Mouse (Mus musculus) kidney, adult 2 months (tissue): ENCODE data around the gene Alg14. TPM values are rescaled to one million over a fixed set of nuclear protein-coding genes. Genes with fewer than 3 reads are reported as not detected.

Experiments
- DNase-seq: peaks from one replicate; pipeline ENCODE4 v3.0.0; 2021
- H3K27ac ChIP-seq: fragments of 200-500 bp; 2 replicates; pipeline ENCODE4 v1.5.1; 2012; ENCODE audit warnings: low read depth, low read length, control low read depth, inconsistent platforms; ENCODE audit not compliant: insufficient read depth
- H3K27me3 ChIP-seq: fragments of 200-500 bp; replicated peaks from 2 replicates; pipeline ENCODE4 v1.6.1; 2012; ENCODE audit warnings: mild to moderate bottlenecking, moderate library complexity, low read length, inconsistent platforms; ENCODE audit not compliant: control insufficient read depth, insufficient read depth
- H3K36me3 ChIP-seq: fragments of 200-500 bp; 2 replicates; pipeline ENCODE4 v1.6.1; 2012; ENCODE audit warnings: mild to moderate bottlenecking, moderate library complexity, low read length, inconsistent platforms; ENCODE audit not compliant: control insufficient read depth, insufficient read depth
- H3K4me1 ChIP-seq: fragments of 200-500 bp; 2 replicates; pipeline ENCODE4 v1.6.1; 2011; ENCODE audit warnings: low read length; ENCODE audit not compliant: control insufficient read depth, insufficient read depth
- H3K4me3 ChIP-seq: fragments of 200-500 bp; 2 replicates; pipeline ENCODE4 v1.5.1; 2011; ENCODE audit warnings: mild to moderate bottlenecking, low read depth, low read length, control low read depth; ENCODE audit not compliant: insufficient read depth
- CTCF ChIP-seq: fragments of 200-500 bp; conservative IDR thresholded peaks from 2 replicates; pipeline ENCODE4 v1.5.1; 2011; ENCODE audit warnings: low read depth, mild to moderate bottlenecking, control low read depth, low read length, moderate library complexity, mixed read lengths; ENCODE audit not compliant: insufficient read depth, insufficient read length
- POLR2A ChIP-seq: fragments of 200-500 bp; IDR thresholded peaks from one replicate; pipeline ENCODE4 v1.6.1; 2011; ENCODE audit warnings: low read depth, low read length, control low read depth
- WGBS: fragments of 180-500 bp; shearing (Covaris S2); methylation state at CpG from one replicate; pipeline ENCODE4 v1.1.7; 2018; 5-methylcytosine and 5-hydroxymethylcytosine counted together
- polyA plus RNA-seq: library from polyadenylated mRNA; depleted of rRNA; stranded (reverse); fragments of >200 nt; gene quantifications from 2 replicates; pipeline ENCODE4 v1.2.3, GENCODE M21; 2012

Gene Alg14
- polyA plus RNA-seq, 1 experiment = 22.9 TPM

- DNase-seq = no peak
- no peaks in the 10 kb centered on the region for H3K27me3 ChIP-seq
- no peaks in the 10 kb centered on the region for H3K36me3 ChIP-seq
- peak overlapping the region; percentile 45; the same call in 1 of the 2 replicates for H3K27ac ChIP-seq
- TF ChIP-seq POLR2A = no peak
- TF ChIP-seq CTCF = no peak
- WGBS = 48% methylated on average over 6 of the region's 6 CpGs
- no peak overlapping the region for H3K4me3 ChIP-seq
- H3K4me1 ChIP-seq = peaks cover 10% of the 10 kb centered on the region; the same call in 1 of the 2 replicates
Measured at GRCm38 (mm10) chr3:121336234-121336890, 44.8 kb downstream of the Alg14 start.

- Histone ChIP-seq H3K36me3 (no peaks in the 10 kb centered on the region), H3K4me3 (no peak overlapping the region), H3K4me1 (peaks cover 10% of the 10 kb centered on the region; the same call in 1 of the 2 replicates), H3K27ac (peak overlapping the region; percentile 67; the same call in 1 of the 2 replicates), H3K27me3 (no peaks in the 10 kb centered on the region)
- no peak for DNase-seq
- 56% methylated on average over 2 of the region's 2 CpGs for WGBS
- TF ChIP-seq CTCF (no peak), POLR2A (no peak)
Measured at GRCm38 (mm10) chr3:121338687-121339086, 47.1 kb downstream of the Alg14 start.

- no peak for TF ChIP-seq POLR2A
- TF ChIP-seq CTCF = no peak
- no peak overlapping the region; the same call in 1 of the 2 replicates for H3K27ac ChIP-seq
- no peak overlapping the region for H3K4me3 ChIP-seq
- no peaks in the 10 kb centered on the region for H3K36me3 ChIP-seq
- no peaks in the 10 kb centered on the region for H3K27me3 ChIP-seq
- H3K4me1 ChIP-seq = peaks cover 11% of the 10 kb centered on the region
- DNase-seq = peak; percentile 48
- WGBS = 35% methylated on average over 7 of the region's 7 CpGs
Measured at GRCm38 (mm10) chr3:121340321-121340761, 48.8 kb downstream of the Alg14 start.

GRCm38 (mm10) chr3:121343224-121343623 is 51.7 kb downstream of the Alg14 start:
- H3K27me3 ChIP-seq = no peaks in the 10 kb centered on the region
- DNase-seq = no peak
- no peak for TF ChIP-seq CTCF
- TF ChIP-seq POLR2A = no peak
- no peak overlapping the region for H3K27ac ChIP-seq
- peaks cover 10% of the 10 kb centered on the region for H3K4me1 ChIP-seq
- no peak overlapping the region for H3K4me3 ChIP-seq
- WGBS = 97% methylated on average over 7 of the region's 7 CpGs
- H3K36me3 ChIP-seq = no peaks in the 10 kb centered on the region

GRCm38 (mm10) chr3:121344056-121344945 is 52.7 kb downstream of the Alg14 start:
- Histone ChIP-seq H3K27me3 (no peaks in the 10 kb centered on the region), H3K4me3 (no peak overlapping the region), H3K4me1 (peaks cover 10% of the 10 kb centered on the region), H3K27ac (no peak overlapping the region), H3K36me3 (no peaks in the 10 kb centered on the region)
- TF ChIP-seq POLR2A (no peak), CTCF (no peak)
- no peak for DNase-seq
- 57% methylated on average over 8 of the region's 8 CpGs for WGBS

- Histone ChIP-seq H3K4me3 (no peak overlapping the region), H3K36me3 (no peaks in the 10 kb centered on the region), H3K27me3 (no peaks in the 10 kb centered on the region), H3K4me1 (peaks cover 10% of the 10 kb centered on the region), H3K27ac (peak overlapping the region; percentile 3; the same call in 1 of the 2 replicates)
- TF ChIP-seq CTCF = no peak
- no peak for TF ChIP-seq POLR2A
- 40% methylated on average over 11 of the region's 11 CpGs for WGBS
- DNase-seq = no peak
Measured at GRCm38 (mm10) chr3:121344951-121345642, 53.5 kb downstream of the Alg14 start.
